Mouse (Mus musculus): Measurements from ENCODE around the gene Pom121l2. TPM values are rescaled to one million over a fixed set of nuclear protein-coding genes. Genes with fewer than 3 reads are reported as not detected.

The Pom121l2 gene
- polyA plus RNA-seq, 1 experiment from 2014 or later: not detected

GRCm38 (mm10) chr13:21969269-21969668 lies 11.7 kb upstream of the Pom121l2 start:
- no peak overlapping the region for H3K4me2 ChIP-seq (replicated peaks; ENCODE audit: low read depth)
- WGBS: 46% methylated on average over 1 of the region's 1 CpGs
- no peak overlapping the region for H3K4me3 ChIP-seq (ENCODE audit: low read depth, low read length)
- no peak overlapping the region for H3K9ac ChIP-seq (ENCODE audit: low read depth, low read length)
- no peaks in the 10 kb centered on the region for H3K36me3 ChIP-seq (ENCODE audit: control insufficient read depth, insufficient read depth)
- no peak for TF ChIP-seq CTCF (IDR thresholded peaks at IDR 0.05; ENCODE audit: low read depth)
- H3K9me3 ChIP-seq (ENCODE audit: control insufficient read depth): no peaks in the 10 kb centered on the region
- no peak for ATAC-seq
- no peaks in the 10 kb centered on the region for H3K27me3 ChIP-seq (replicated peaks; ENCODE audit: control insufficient read depth, insufficient read depth, low read length)
- H3K4me1 ChIP-seq (replicated peaks; ENCODE audit: control insufficient read depth, insufficient read depth, low read length): no peaks in the 10 kb centered on the region
- H3K27ac ChIP-seq (ENCODE audit: low read depth, low read length): no peak overlapping the region

GRCm38 (mm10) chr13:21969816-21970215 lies 11.2 kb upstream of the Pom121l2 start:
- no peak for TF ChIP-seq CTCF (IDR thresholded peaks at IDR 0.05; ENCODE audit: low read depth)
- H3K4me1 ChIP-seq (replicated peaks; ENCODE audit: control insufficient read depth, insufficient read depth, low read length): no peaks in the 10 kb centered on the region
- no peak for ATAC-seq
- H3K4me3 ChIP-seq (ENCODE audit: low read depth, low read length): no peak overlapping the region
- H3K27ac ChIP-seq (ENCODE audit: low read depth, low read length): no peak overlapping the region
- H3K9me3 ChIP-seq (ENCODE audit: control insufficient read depth): no peaks in the 10 kb centered on the region
- no peaks in the 10 kb centered on the region for H3K27me3 ChIP-seq (replicated peaks; ENCODE audit: control insufficient read depth, insufficient read depth, low read length)
- H3K36me3 ChIP-seq (ENCODE audit: control insufficient read depth, insufficient read depth): no peaks in the 10 kb centered on the region
- H3K4me2 ChIP-seq (replicated peaks; ENCODE audit: low read depth): no peak overlapping the region
- 31% methylated on average over 2 of the region's 2 CpGs for WGBS
- H3K9ac ChIP-seq (ENCODE audit: low read depth, low read length): no peak overlapping the region

- Histone ChIP-seq H3K27ac (ENCODE audit: low read depth, low read length) (no peak overlapping the region), H3K4me2 (replicated peaks; ENCODE audit: low read depth) (no peak overlapping the region), H3K27me3 (replicated peaks; ENCODE audit: control insufficient read depth, insufficient read depth, low read length) (no peaks in the 10 kb centered on the region), H3K4me1 (replicated peaks; ENCODE audit: control insufficient read depth, insufficient read depth, low read length) (no peaks in the 10 kb centered on the region), H3K4me3 (ENCODE audit: low read depth, low read length) (no peak overlapping the region), H3K9ac (ENCODE audit: low read depth, low read length) (no peak overlapping the region), H3K9me3 (ENCODE audit: control insufficient read depth) (no peaks in the 10 kb centered on the region), H3K36me3 (ENCODE audit: control insufficient read depth, insufficient read depth) (no peaks in the 10 kb centered on the region)
- 40% methylated on average over 3 of the region's 3 CpGs for WGBS
- ATAC-seq: no peak
- no peak for TF ChIP-seq CTCF (IDR thresholded peaks at IDR 0.05; ENCODE audit: low read depth)
Observed at GRCm38 (mm10) chr13:21971641-21972040, 9.4 kb upstream of the Pom121l2 start.

DNA sequence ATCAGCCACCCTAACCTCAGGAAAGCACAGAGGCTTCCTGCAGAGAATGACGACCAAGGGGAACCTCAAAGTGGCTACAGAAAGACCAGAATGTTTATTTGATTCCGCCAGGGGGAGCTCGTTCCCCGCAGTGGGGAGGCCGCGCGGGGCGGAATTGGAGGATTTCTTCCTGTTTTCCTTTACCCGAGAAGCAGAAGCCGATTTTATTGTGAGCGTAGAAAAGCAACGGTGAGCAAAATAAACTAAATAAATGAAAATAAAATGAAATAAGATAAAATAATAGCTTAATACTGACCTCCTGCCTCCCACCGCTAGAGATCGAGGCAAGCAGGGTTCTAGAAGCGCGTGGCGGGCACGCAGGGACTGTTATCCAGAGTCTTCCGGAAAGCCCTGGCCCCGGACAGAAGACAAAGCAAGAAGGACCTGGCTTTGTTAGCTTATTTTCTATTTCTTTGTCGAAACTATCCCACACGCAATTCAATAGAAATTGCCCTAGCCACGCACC lies 6.7 kb upstream of the Pom121l2 start:
- Histone ChIP-seq H3K4me1 (replicated peaks; ENCODE audit: control insufficient read depth, insufficient read depth, low read length) (no peaks in the 10 kb centered on the region), H3K36me3 (ENCODE audit: control insufficient read depth, insufficient read depth) (no peaks in the 10 kb centered on the region), H3K27me3 (replicated peaks; ENCODE audit: control insufficient read depth, insufficient read depth, low read length) (0 out of 2 replicates have a peak, but pooled peaks cover 4% of the 10 kb centered on the region), H3K27ac (ENCODE audit: low read depth, low read length) (peak overlapping the region; percentile 85), H3K4me2 (replicated peaks; ENCODE audit: low read depth) (peak overlapping the region; percentile 50), H3K9me3 (ENCODE audit: control insufficient read depth) (no peaks in the 10 kb centered on the region), H3K4me3 (ENCODE audit: low read depth, low read length) (peak overlapping the region; percentile 65), H3K9ac (ENCODE audit: low read depth, low read length) (peak overlapping the region; percentile 79)
- peak; percentile 95 for TF ChIP-seq CTCF (IDR thresholded peaks at IDR 0.05; ENCODE audit: low read depth)
- ATAC-seq: peak; percentile 82
- under 1% methylated on average over 23 of the region's 23 CpGs for WGBS

- H3K27ac ChIP-seq (ENCODE audit: low read depth, low read length): peak overlapping the region; percentile 85
- 4% methylated on average over 20 of the region's 20 CpGs for WGBS
- TF ChIP-seq CTCF (IDR thresholded peaks at IDR 0.05; ENCODE audit: low read depth): no peak
- H3K4me1 ChIP-seq (replicated peaks; ENCODE audit: control insufficient read depth, insufficient read depth, low read length): no peaks in the 10 kb centered on the region
- no peaks in the 10 kb centered on the region for H3K9me3 ChIP-seq (ENCODE audit: control insufficient read depth)
- H3K9ac ChIP-seq (ENCODE audit: low read depth, low read length): peak overlapping the region; percentile 79
- H3K36me3 ChIP-seq (ENCODE audit: control insufficient read depth, insufficient read depth): no peaks in the 10 kb centered on the region
- ATAC-seq: peak; percentile 85
- peak overlapping the region; percentile 65 for H3K4me3 ChIP-seq (ENCODE audit: low read depth, low read length)
- 0 out of 2 replicates have a peak, but pooled peaks cover 4% of the 10 kb centered on the region for H3K27me3 ChIP-seq (replicated peaks; ENCODE audit: control insufficient read depth, insufficient read depth, low read length)
- peak overlapping the region; percentile 50 for H3K4me2 ChIP-seq (replicated peaks; ENCODE audit: low read depth)
Observed at GRCm38 (mm10) chr13:21974726-21975473, 6.1 kb upstream of the Pom121l2 start.

DNA sequence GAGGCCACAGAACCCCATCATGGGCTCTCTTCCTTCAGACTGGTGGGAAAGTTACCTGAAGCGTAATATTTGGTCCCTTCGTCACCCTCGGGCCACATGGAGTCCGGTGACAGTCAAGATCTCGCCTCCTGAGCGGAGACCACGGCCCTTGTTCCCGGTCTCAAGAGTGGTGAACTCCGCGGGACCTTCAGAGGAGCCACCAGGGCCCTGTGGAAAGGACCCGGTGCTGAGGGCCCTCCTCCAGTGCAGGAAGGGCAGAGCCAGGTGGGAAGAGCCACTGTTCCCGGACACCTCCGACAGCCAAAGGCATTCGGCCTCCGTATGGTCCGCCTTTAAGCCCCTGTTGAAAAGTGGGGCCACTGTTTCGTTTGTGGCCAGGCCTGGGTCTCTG lies 804 bp downstream of the Pom121l2 start:
- H3K4me2 ChIP-seq (replicated peaks; ENCODE audit: low read depth): peak overlapping the region; percentile 79
- peak overlapping the region; percentile 43 for H3K4me3 ChIP-seq (ENCODE audit: low read depth, low read length)
- peak overlapping the region; percentile 40; the same call in 1 of the 2 replicates for H3K9ac ChIP-seq (ENCODE audit: low read depth, low read length)
- H3K27ac ChIP-seq (ENCODE audit: low read depth, low read length): no peak overlapping the region
- 14% methylated on average over 17 of the region's 17 CpGs for WGBS
- no peaks in the 10 kb centered on the region for H3K36me3 ChIP-seq (ENCODE audit: control insufficient read depth, insufficient read depth)
- H3K4me1 ChIP-seq (replicated peaks; ENCODE audit: control insufficient read depth, insufficient read depth, low read length): no peaks in the 10 kb centered on the region
- H3K9me3 ChIP-seq (ENCODE audit: control insufficient read depth): no peaks in the 10 kb centered on the region
- TF ChIP-seq CTCF (IDR thresholded peaks at IDR 0.05; ENCODE audit: low read depth): no peak
- no peak for ATAC-seq
- peaks cover 38% of the 10 kb centered on the region for H3K27me3 ChIP-seq (replicated peaks; ENCODE audit: control insufficient read depth, insufficient read depth, low read length)
